ENCODE assay signal across 9 mouse cellular contexts in genomic region chr10:74967651-74968267, GRCm38 (mm10). TPM values are rescaled to one million over a fixed set of nuclear protein-coding genes. Genes with fewer than 3 reads are reported as not detected.
DNase-seq lines count a peak whose midpoint lies in the region; ATAC-seq and TF ChIP-seq lines count a peak whose summit lies in the region.
"Had no signal": no experiment of that assay in that cellular context is flagged by ENCODE, and none has a peak within 500 bp of the region (broad histone marks: within the 10 kb centered on the region; RNA-seq: fewer than 3 reads in every experiment).

No protein-coding gene starts in this region.

- peak overlapping the region; percentile 73 for H3K4me3 ChIP-seq in heart, embryonic 13.5 days
- peak overlapping the region; percentile 88 for H3K4me3 ChIP-seq in ES-Bruce4 (ENCODE audit: low read depth, low read length)
- H3K4me3 ChIP-seq in hindbrain, postnatal 0 days (ENCODE audit: low read length): peak overlapping the region; percentile 58
- H3K4me3 ChIP-seq in midbrain, embryonic 10.5 days: peak overlapping the region; percentile 81

- no peak for TF ChIP-seq CTCF in ES-Bruce4 (IDR thresholded peaks at IDR 0.05; ENCODE audit: low read depth, low read length)
- TF ChIP-seq CTCF in hindbrain, postnatal 0 days (IDR thresholded peaks at IDR 0.05; ENCODE audit: low read depth): no peak

- no peak overlapping the region for H3K27ac ChIP-seq in heart, embryonic 13.5 days (replicated peaks)
- no peak overlapping the region for H3K27ac ChIP-seq in ES-Bruce4 (ENCODE audit: insufficient read depth, low read length)
- H3K27ac ChIP-seq in hindbrain, postnatal 0 days: peak overlapping the region; percentile 71
- H3K27ac ChIP-seq in midbrain, embryonic 10.5 days (replicated peaks): peak overlapping the region; percentile 85

- no peaks in the 10 kb centered on the region for H3K9me3 ChIP-seq in heart, embryonic 13.5 days
- no peaks in the 10 kb centered on the region for H3K9me3 ChIP-seq in ES-Bruce4 (replicated peaks; ENCODE audit: control insufficient read depth, insufficient read depth, low read length, poor library complexity, severe bottlenecking)
- no peaks in the 10 kb centered on the region for H3K9me3 ChIP-seq in hindbrain, postnatal 0 days (ENCODE audit: low read length)
- no peaks in the 10 kb centered on the region for H3K9me3 ChIP-seq in midbrain, embryonic 10.5 days (replicated peaks)

- no peak for DNase-seq in heart, adult 8-10 months (ENCODE audit: low spot score)
- DNase-seq in embryo, embryonic 11 days: peak; percentile 9
- peak; percentile 25 for DNase-seq in hindbrain, postnatal 0 days (ENCODE audit: low spot score)
- peak; percentile 26 for DNase-seq in midbrain, embryonic 10.5 days (ENCODE audit: low spot score)
- DNase-seq in natural killer cell, adult 2 months (ENCODE audit: low spot score in 2 of 2): no peak
- no peak for DNase-seq in spleen, postnatal 36 days (ENCODE audit: low spot score in 2 of 2)

- no peaks in the 10 kb centered on the region for H3K36me3 ChIP-seq in heart, embryonic 13.5 days
- no peaks in the 10 kb centered on the region for H3K36me3 ChIP-seq in ES-Bruce4 (ENCODE audit: control insufficient read depth, insufficient read depth, low read length, poor library complexity, severe bottlenecking)
- H3K36me3 ChIP-seq in hindbrain, postnatal 0 days (ENCODE audit: insufficient read depth, low read length): no peaks in the 10 kb centered on the region
- H3K36me3 ChIP-seq in midbrain, embryonic 10.5 days: no peaks in the 10 kb centered on the region

- no peak; the same call in 1 of the 2 replicates for ATAC-seq in heart, embryonic 13.5 days (ENCODE audit: extremely low read depth, insufficient number of reproducible peaks, low FRiP score, low TSS enrichment)
- no peak for ATAC-seq in hindbrain, postnatal 0 days

- TF ChIP-seq EP300 in ES-Bruce4 (IDR thresholded peaks at IDR 0.05; ENCODE audit: insufficient read depth, low read depth, low read length): no peak

- TF ChIP-seq POLR2A in ES-Bruce4 (IDR thresholded peaks at IDR 0.05; ENCODE audit: insufficient read depth, low read length): no peak

- H3K27me3 ChIP-seq in heart, embryonic 13.5 days (replicated peaks): peaks cover 80% of the 10 kb centered on the region
- no peaks in the 10 kb centered on the region; the same call in 1 of the 2 replicates for H3K27me3 ChIP-seq in ES-Bruce4 (ENCODE audit: control insufficient read depth, insufficient read depth, low read length, poor library complexity, severe bottlenecking)
- no peaks in the 10 kb centered on the region; the same call in 1 of the 2 replicates for H3K27me3 ChIP-seq in hindbrain, postnatal 0 days (ENCODE audit: insufficient read depth, low read length)
- H3K27me3 ChIP-seq in midbrain, embryonic 10.5 days (ENCODE audit: low read depth, poor library complexity, severe bottlenecking): peaks cover 65% of the 10 kb centered on the region

- H3K9ac ChIP-seq in heart, embryonic 13.5 days: peak overlapping the region; percentile 80
- peak overlapping the region; percentile 36 for H3K9ac ChIP-seq in ES-Bruce4 (ENCODE audit: low read depth, poor library complexity, severe bottlenecking)
- H3K9ac ChIP-seq in hindbrain, postnatal 0 days (replicated peaks; ENCODE audit: low read length): peak overlapping the region; percentile 69

- peak overlapping the region; percentile 95 for H3K4me2 ChIP-seq in heart, embryonic 13.5 days
- peak overlapping the region; percentile 86 for H3K4me2 ChIP-seq in hindbrain, postnatal 0 days (ENCODE audit: low read depth, low read length)

- peaks cover 16% of the 10 kb centered on the region for H3K4me1 ChIP-seq in heart, embryonic 13.5 days
- H3K4me1 ChIP-seq in ES-Bruce4 (ENCODE audit: control insufficient read depth, insufficient read depth, low read length): no peaks in the 10 kb centered on the region
- H3K4me1 ChIP-seq in hindbrain, postnatal 0 days (ENCODE audit: insufficient read depth, low read length): 0 out of 2 replicates have a peak, but pooled peaks cover 3% of the 10 kb centered on the region
- H3K4me1 ChIP-seq in midbrain, embryonic 10.5 days: peaks cover 27% of the 10 kb centered on the region

- WGBS in heart, embryonic 13.5 days: 5% methylated on average over 25 of the region's 25 CpGs
- WGBS in hindbrain, postnatal 0 days: 1% methylated on average over 25 of the region's 25 CpGs
- WGBS in midbrain, embryonic 10.5 days: 2% methylated on average over 25 of the region's 25 CpGs

RNA-seq across cellular contexts. Expression of gene Gnaz, which starts 0.8 kb away (rescaled TPM):
- 1.3 and 1.6 TPM in 2 replicates for polyA plus RNA-seq in heart, embryonic 13.5 days (2015; fragmentation: Nextera tagmentation; extraction: Ambion mirVana)
- 1 to 10 TPM in 3 of 4 experiments, under 1 TPM in 1; 0.98 to 1.7 (median 1.1) TPM for total RNA-seq in heart, adult 8-10 months (2022)
- polyA plus RNA-seq in ES-Bruce4 (2011; ENCODE audit: insufficient read depth, insufficient read length, low read depth, missing spikeins): 3.1 and 4.0 TPM in 2 replicates
- 166 and 178 TPM in 2 replicates for total RNA-seq in hindbrain, postnatal 0 days (2014; rRNA removed)
- 88.3 and 99.9 TPM in 2 replicates for polyA plus RNA-seq in hindbrain, postnatal 0 days (2015; fragmentation: Nextera tagmentation; extraction: Ambion mirVana)
- polyA plus RNA-seq in midbrain, embryonic 10.5 days (2016; fragmentation: Nextera tagmentation; extraction: Ambion mirVana): 7.6 and 10.9 TPM in 2 replicates
- total RNA-seq: MEL had no signal

Comparison
In these comparisons a context has a peak if more than half of its experiments do, and no peak if none do; other contexts are left out.
1. H3K27ac ChIP-seq: peak in hindbrain, postnatal 0 days (single experiment) and midbrain, embryonic 10.5 days (single experiment); none in heart, embryonic 13.5 days (single experiment) and ES-Bruce4 (single experiment).
2. DNase-seq: peak in embryo, embryonic 11 days (single experiment), hindbrain, postnatal 0 days (single experiment) and midbrain, embryonic 10.5 days (single experiment); none in heart, adult 8-10 months (single experiment), natural killer cell, adult 2 months (0 of 2) and spleen, postnatal 36 days (0 of 2).
3. Peak in every context shown above with its lines, with median percentiles within 50 percentile points of each other: H3K4me3 ChIP-seq and H3K9ac ChIP-seq.